Mouse (Mus musculus) ES-Bruce4 (cell line): ENCODE measurements around the gene Laptm4a.

Source experiments
- CTCF ChIP-seq: IDR thresholded peaks from one replicate; pipeline ENCODE4 v1.8.1; 2011; ENCODE audit warnings: low read depth, low read length
- EP300 ChIP-seq: IDR thresholded peaks from 2 replicates; pipeline ENCODE4 v1.6.1; 2011; ENCODE audit warnings: low read depth, low read length; ENCODE audit not compliant: insufficient read depth
- POLR2A ChIP-seq: IDR thresholded peaks from one replicate; pipeline ENCODE4 v1.8.1; 2011; ENCODE audit warnings: low read length; ENCODE audit not compliant: insufficient read depth

DNA sequence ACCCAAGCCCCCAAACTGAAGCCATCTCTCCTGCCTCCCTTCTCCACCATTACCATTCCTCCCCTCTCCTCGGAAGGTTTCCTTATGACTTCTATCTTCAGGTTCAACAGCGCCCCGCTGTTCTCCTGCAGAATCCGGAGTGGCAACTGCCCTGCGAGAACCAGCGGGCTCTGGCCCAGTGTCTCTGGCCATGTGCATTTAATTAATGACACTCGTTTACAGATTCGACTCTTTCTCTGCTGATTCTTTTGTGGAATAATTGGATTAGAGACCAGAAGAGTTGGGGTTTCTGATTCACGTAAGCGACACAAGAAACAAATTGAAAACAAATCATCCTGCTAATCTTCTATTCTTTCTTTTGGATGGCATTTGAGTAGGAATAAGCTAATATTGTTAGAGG lies 31.7 kb downstream of the Laptm4a start:
- no peak for TF ChIP-seq CTCF
- no peak for TF ChIP-seq POLR2A
- TF ChIP-seq EP300: no peak
